Mouse (Mus musculus) limb, embryonic 13.5 days (tissue): ENCODE results near the gene Gm3435. TPM values are rescaled to one million over a fixed set of nuclear protein-coding genes. Genes with fewer than 3 reads are reported as not detected.
"Not testable (repeated sequence)": the region's sequence is repeated elsewhere in the genome, so short reads cannot be mapped to it uniquely, and the experiment has no call there.

Experiments used
- ATAC-seq: fragments of 200-750 bp; cut with Nextera tagmentation; 2 replicates; pipeline ENCODE4 v1.8.0; 2017; ENCODE audit warnings: low read depth, moderate number of reproducible peaks, moderate TSS enrichment; ENCODE audit not compliant: low FRiP score
- H3K27ac ChIP-seq: fragments of 300-500 bp; sonication (generic); 2 replicates; pipeline ENCODE4 v1.5.1; 2015; ENCODE audit warnings: inconsistent platforms, mild to moderate bottlenecking, moderate library complexity
- H3K27me3 ChIP-seq: fragments of 300-500 bp; sonication (generic); 2 replicates; pipeline ENCODE4 v1.6.1; 2015; ENCODE audit warnings: mild to moderate bottlenecking, inconsistent platforms
- H3K36me3 ChIP-seq: fragments of 300-500 bp; sonication (generic); 2 replicates; pipeline ENCODE4 v1.6.1; 2015; ENCODE audit warnings: inconsistent platforms, mild to moderate bottlenecking, moderate library complexity
- H3K4me1 ChIP-seq: fragments of 300-500 bp; sonication (generic); 2 replicates; pipeline ENCODE4 v1.6.1; 2015; ENCODE audit warnings: inconsistent platforms
- H3K4me2 ChIP-seq: fragments of 300-500 bp; sonication (generic); replicated peaks from 2 replicates; pipeline ENCODE4 v1.6.1; 2015; ENCODE audit warnings: inconsistent platforms, mild to moderate bottlenecking, moderate library complexity
- H3K4me3 ChIP-seq: fragments of 300-500 bp; sonication (generic); 2 replicates; pipeline ENCODE4 v1.5.1; 2015; ENCODE audit warnings: moderate library complexity, mild to moderate bottlenecking, inconsistent platforms
- H3K9ac ChIP-seq: fragments of 300-500 bp; sonication (generic); 2 replicates; pipeline ENCODE4 v1.6.1; 2015; ENCODE audit warnings: mild to moderate bottlenecking, inconsistent platforms
- H3K9me3 ChIP-seq: fragments of 300-500 bp; sonication (generic); 2 replicates; pipeline ENCODE4 v1.6.1; 2016; ENCODE audit warnings: inconsistent platforms
- WGBS: fragments of 180-500 bp; shearing (Covaris S2); methylation state at CpG from one replicate; pipeline ENCODE4 v1.1.7; 2015; 5-methylcytosine and 5-hydroxymethylcytosine counted together
- polyA plus RNA-seq: library from polyadenylated mRNA; unstranded; fragments of >200 nt; fragmentation: Nextera tagmentation; extraction: Ambion mirVana; gene quantifications from 2 replicates; pipeline ENCODE4 v1.2.1, GENCODE M21; 2015

Gm3435 gene
- polyA plus RNA-seq, 1 experiment from 2014 or later, result 7.8 TPM

- ATAC-seq, H3K36me3 ChIP-seq, H3K27ac ChIP-seq, H3K4me1 ChIP-seq, H3K9ac ChIP-seq, H3K27me3 ChIP-seq, H3K4me2 ChIP-seq, H3K9me3 ChIP-seq, H3K4me3 ChIP-seq: not testable (repeated sequence)
- no CpG with 5 or more reads among the region's 5 CpGs for WGBS
Observed at GRCm38 (mm10) chr17:14994140-14994539, 15.8 kb upstream of the Gm3435 start.

- no CpG with 5 or more reads among the region's 4 CpGs for WGBS
- H3K9ac ChIP-seq, H3K27ac ChIP-seq, H3K27me3 ChIP-seq, H3K4me1 ChIP-seq, H3K9me3 ChIP-seq, H3K4me2 ChIP-seq, ATAC-seq, H3K4me3 ChIP-seq, H3K36me3 ChIP-seq: not testable (repeated sequence)
Observed at GRCm38 (mm10) chr17:15000047-15000446, 9.9 kb upstream of the Gm3435 start.

- H3K9me3 ChIP-seq, H3K36me3 ChIP-seq, H3K27ac ChIP-seq, H3K27me3 ChIP-seq, H3K4me2 ChIP-seq, H3K4me1 ChIP-seq, ATAC-seq, H3K9ac ChIP-seq, H3K4me3 ChIP-seq: not testable (repeated sequence)
- no CpG with 5 or more reads among the region's 3 CpGs for WGBS
Observed at GRCm38 (mm10) chr17:15009088-15009487, 888 bp upstream of the Gm3435 start.

DNA sequence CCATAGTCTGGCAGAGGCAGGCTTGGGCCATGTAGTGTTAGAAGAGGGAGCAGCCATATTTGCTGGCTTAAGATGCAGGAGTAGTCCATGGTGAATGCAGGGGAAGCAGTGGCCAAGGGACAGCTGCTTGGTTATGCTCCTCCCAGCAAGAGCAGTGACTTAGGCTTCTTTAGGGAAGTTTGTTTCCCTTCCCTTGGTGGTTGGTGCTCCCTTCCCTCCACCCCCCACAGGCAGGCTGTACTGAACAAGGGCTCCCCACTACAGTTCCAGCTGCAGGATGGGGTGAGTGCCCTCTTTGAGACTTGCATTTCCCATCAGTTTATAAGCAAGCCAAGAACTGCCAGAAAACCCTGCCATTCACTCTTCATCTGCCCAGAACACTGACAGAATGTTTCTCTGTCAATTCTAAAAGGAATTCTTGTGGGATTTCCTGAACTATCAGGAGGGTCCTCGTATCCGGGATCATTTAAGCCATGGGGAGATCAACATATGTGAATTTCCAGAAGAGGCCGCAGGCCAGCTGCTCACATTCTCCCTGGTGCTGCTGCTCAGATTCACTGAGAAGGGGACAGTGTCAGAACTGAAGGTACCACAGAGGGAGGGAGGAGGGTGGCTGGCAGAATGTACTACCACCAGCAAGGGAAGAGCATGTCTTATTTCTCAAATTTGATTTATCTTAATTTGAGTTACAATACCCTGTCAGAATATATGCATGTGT is 11.7 kb downstream of the Gm3435 start:
- H3K36me3 ChIP-seq, H3K9me3 ChIP-seq, H3K9ac ChIP-seq, H3K27ac ChIP-seq, ATAC-seq, H3K4me1 ChIP-seq, H3K27me3 ChIP-seq, H3K4me2 ChIP-seq, H3K4me3 ChIP-seq: not testable (repeated sequence)
- 89% methylated on average over 3 of the region's 3 CpGs for WGBS

DNA sequence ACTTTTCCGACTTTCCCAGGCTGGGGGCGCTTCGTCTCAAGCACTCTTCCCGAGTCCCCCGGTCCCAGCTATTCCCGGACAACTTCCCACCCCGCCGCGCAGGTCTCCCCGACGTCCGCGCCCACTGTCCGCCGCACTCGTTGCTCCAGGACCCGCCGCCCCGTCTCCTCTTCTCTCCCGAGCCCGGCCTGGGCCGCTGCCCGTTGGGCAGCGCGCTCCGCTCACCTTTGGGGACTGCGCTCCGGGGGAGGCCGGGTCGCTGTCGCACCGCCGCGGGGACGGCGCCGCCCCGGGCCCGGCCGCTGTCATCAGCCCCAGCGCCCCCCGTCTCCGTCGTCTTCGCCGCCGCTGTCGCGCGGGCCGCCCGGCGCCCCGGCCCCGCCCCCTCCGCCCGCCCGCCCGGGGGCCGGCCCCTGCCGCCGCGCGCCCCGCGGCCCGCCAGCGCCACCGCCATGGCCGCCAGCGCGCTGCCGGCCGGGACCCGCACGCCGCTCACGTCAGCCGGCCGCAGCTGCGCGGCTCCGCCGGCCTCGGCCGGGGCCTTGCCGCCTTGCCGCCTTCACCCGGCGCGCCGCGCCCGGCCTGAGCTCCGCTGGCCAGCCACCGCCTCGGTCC is 14.0 kb downstream of the Gm3435 start:
- not testable (repeated sequence) for H3K9me3 ChIP-seq, H3K27me3 ChIP-seq, H3K4me2 ChIP-seq, H3K4me1 ChIP-seq, H3K9ac ChIP-seq, H3K27ac ChIP-seq, H3K36me3 ChIP-seq, H3K4me3 ChIP-seq
- no CpG with 5 or more reads among the region's 97 CpGs for WGBS
- ATAC-seq, result peak; percentile 82

DNA sequence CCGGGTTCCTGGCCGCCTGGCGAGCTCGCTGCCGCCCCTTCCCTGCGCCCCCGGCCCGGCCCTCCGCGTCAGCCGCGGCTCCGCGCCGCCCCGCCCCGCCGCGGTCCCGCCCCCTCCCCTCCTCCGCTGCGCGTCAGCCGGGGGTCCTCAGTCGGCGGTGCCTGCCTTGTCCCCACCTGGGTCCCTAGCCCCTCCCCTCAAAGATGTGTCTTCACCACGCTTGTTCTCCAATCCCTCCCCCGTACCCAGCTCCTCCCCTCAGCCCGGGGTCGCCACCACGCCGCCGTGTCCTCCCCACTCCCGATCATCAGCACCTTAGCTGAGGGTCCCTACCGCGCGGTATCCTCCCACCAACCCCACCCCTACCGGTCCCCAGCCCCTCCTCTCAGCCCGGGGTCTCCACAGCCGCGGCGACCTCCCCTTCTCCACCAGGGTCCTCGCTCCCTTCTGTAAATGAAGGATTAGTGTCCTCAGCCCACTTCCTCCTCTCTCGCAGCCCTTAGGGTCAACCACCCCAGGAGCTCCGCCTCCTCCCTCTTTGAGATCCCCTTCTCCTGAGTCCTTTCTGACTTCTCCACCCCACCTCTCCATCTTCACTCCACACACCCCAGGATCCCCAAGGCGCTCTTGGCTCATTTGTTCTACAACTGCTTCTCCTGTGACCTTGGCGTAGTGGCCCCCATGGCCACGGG is 14.7 kb downstream of the Gm3435 start:
- not testable (repeated sequence) for H3K4me1 ChIP-seq, H3K27ac ChIP-seq, H3K9ac ChIP-seq, H3K4me2 ChIP-seq, H3K9me3 ChIP-seq, H3K4me3 ChIP-seq, H3K36me3 ChIP-seq, H3K27me3 ChIP-seq
- ATAC-seq, result peak; percentile 95
- no CpG with 5 or more reads among the region's 48 CpGs for WGBS

DNA sequence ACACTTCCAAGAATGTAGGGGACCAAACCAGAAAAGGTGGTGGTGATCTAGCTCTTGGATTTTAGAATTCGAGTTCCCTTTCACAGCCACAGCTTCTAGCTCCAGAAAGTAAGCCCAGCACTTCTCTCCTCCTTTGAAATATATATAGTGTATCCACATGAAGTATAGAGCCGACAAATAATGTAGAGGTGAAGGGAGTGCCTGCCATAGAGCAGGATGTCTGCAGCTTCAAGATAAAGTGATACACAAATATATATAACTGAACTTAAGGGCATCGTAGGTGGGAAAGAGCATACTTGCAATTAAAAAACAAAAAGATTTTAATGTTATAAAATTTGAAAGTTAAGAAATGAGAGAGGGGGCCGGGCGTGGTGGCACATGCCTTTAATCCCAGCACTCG is 15.5 kb downstream of the Gm3435 start:
- H3K27ac ChIP-seq, H3K9me3 ChIP-seq, ATAC-seq, H3K4me3 ChIP-seq, H3K4me2 ChIP-seq, H3K36me3 ChIP-seq, H3K9ac ChIP-seq, H3K4me1 ChIP-seq, H3K27me3 ChIP-seq: not testable (repeated sequence)
- no CpG with 5 or more reads among the region's 6 CpGs for WGBS

DNA sequence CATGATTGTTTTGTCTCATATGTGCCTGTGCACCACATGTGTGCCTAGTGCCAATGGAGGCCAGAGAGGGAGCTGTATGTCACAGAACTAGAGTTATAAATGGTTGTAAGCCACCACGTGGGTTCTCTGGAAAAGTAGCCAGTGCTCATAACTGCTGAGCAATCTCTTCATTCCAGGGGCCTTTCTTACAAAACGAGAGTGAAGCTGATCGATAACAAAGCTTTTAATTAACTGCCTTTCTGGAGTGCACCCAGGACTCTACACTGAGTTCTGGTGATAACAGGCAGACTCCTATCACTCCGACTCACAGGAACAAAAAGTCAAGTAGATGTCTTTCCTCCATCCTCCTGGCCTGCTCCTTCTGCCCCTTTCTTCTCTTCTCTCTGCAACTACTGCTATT is 21.4 kb downstream of the Gm3435 start:
- not testable (repeated sequence) for H3K4me2 ChIP-seq, H3K36me3 ChIP-seq, ATAC-seq, H3K27me3 ChIP-seq, H3K27ac ChIP-seq, H3K4me3 ChIP-seq, H3K9ac ChIP-seq, H3K4me1 ChIP-seq, H3K9me3 ChIP-seq
- no CpG with 5 or more reads among the region's 4 CpGs for WGBS

GRCm38 (mm10) chr17:15040455-15040854 is 30.5 kb downstream of the Gm3435 start:
- WGBS, result no CpG with 5 or more reads among the region's 3 CpGs

DNA sequence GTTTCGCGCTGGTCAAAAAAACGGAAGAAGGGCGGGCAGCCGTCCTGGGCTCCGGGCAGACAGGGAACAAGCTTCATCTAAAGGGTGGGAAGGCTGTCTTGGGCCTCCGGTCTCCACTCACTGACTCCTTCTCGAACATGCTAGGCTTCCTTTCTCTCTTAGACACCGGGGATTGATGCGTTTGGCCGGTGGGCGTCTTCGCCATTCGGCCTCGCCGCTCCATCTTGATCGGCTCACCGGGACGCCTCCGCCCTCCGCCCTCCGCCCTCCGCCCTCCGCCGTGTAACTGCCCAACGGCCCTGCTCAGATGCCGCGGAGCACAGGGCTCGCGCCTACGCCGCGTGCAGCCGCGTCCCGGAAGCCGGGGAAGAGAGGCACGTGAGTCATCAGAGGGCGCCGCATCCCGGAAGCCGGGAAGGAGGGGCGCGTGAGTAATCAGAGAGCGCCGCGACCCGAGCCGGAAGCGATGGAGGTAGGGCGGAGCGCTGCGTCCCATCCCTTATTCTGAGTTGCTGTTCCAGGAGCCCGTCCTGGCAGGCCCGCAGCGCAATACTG is 31.3 kb downstream of the Gm3435 start, which contains the start of the genes Ermard, Tcte3 and Gm3448:
Gene Ermard (plus strand): TSS at position 34 of the 555 bp plus-strand sequence.
Gene Tcte3 (minus strand): TSS at position 314 of the 555 bp plus-strand sequence.
Gene Gm3448 (minus strand): TSS at position 363 of the 555 bp plus-strand sequence.
- H3K36me3 ChIP-seq, H3K4me3 ChIP-seq, H3K27ac ChIP-seq, H3K9me3 ChIP-seq, H3K4me2 ChIP-seq, H3K4me1 ChIP-seq, H3K27me3 ChIP-seq, H3K9ac ChIP-seq: not testable (repeated sequence)
- ATAC-seq, result peak; percentile 98
- WGBS, result 0% methylated on average over 12 of the region's 56 CpGs

More at GRCm38 (mm10) chr17:15040455-15040854, 30.5 kb downstream of the Gm3435 start:
- not testable (repeated sequence) for H3K9me3 ChIP-seq, H3K4me1 ChIP-seq, H3K4me3 ChIP-seq, H3K27ac ChIP-seq, H3K27me3 ChIP-seq, H3K4me2 ChIP-seq, ATAC-seq, H3K9ac ChIP-seq, H3K36me3 ChIP-seq

- not testable (repeated sequence) for H3K4me3 ChIP-seq, H3K9ac ChIP-seq, H3K36me3 ChIP-seq, H3K4me1 ChIP-seq, H3K9me3 ChIP-seq, H3K27ac ChIP-seq, H3K27me3 ChIP-seq, ATAC-seq, H3K4me2 ChIP-seq
- WGBS, result no CpG with 5 or more reads among the region's 1 CpGs
Observed at GRCm38 (mm10) chr17:15050338-15050737, 40.4 kb downstream of the Gm3435 start.

DNA sequence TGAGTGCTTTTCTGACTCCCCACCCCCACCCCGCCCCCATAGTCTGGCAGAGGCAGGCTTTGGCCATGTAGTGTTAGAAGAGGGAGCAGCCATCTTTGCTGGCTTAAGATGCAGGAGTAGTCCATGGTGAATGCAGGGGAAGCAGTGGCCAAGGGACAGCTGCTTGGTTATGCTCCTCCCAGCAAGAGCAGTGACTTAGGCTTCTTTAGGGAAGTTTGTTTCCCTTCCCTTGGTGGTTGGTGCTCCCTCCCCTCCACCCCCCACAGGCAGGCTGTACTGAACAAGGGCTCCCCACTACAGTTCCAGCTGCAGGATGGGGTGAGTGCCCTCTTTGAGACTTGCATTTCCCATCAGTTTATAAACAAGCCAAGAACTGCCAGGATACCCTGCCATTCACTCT is 42.8 kb downstream of the Gm3435 start:
- 57% methylated on average over 1 of the region's 1 CpGs for WGBS
- H3K4me2 ChIP-seq, H3K27ac ChIP-seq, H3K4me1 ChIP-seq, H3K4me3 ChIP-seq, H3K27me3 ChIP-seq, H3K9ac ChIP-seq, H3K9me3 ChIP-seq: not testable (repeated sequence)
- H3K36me3 ChIP-seq, result peaks cover 21% of the 10 kb centered on the region
- 0 out of 2 replicates have a peak, but pooled peaks have one; percentile 15 for ATAC-seq
